Mouse (Mus musculus) spleen, embryonic (tissue): ENCODE results near the gene Plekhm1.
"Not testable (repeated sequence)": the region's sequence is repeated elsewhere in the genome, so short reads cannot be mapped to it uniquely, and the experiment has no call there.

Experiments used
- CTCF ChIA-PET: fragments of 350-600 bp; sonication (Branson Sonifier 250); formaldehyde crosslinking; loops from one replicate; lab custom pipeline; 2022; lab: Charles Lee

The Plekhm1 gene

DNA sequence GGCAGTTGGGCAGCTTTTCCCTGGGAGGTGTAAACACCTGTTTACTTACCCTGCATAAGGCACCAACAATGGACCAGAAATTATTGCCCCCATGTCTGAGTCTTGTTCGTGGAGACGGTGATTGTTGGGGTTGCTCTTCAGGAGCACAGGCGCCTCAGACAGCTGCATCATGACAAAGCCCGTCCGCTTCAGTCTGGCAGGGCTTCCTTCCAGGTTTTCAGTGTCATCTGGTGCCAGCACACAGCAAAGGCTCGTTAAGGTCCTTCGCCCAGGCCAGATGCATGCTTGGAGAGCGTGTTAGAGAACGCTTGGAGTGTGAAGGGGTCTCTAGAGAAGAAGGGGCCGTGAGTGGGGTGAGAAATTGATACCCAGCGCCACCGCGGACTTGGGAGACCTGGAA, 87.8 kb downstream of the Plekhm1 start:
- CTCF ChIA-PET = interaction anchor here (0.9 kb wide), 1 partner anchor 156 kb away, joined by 3 read pairs; no protein-coding TSS in a partner anchor

DNA sequence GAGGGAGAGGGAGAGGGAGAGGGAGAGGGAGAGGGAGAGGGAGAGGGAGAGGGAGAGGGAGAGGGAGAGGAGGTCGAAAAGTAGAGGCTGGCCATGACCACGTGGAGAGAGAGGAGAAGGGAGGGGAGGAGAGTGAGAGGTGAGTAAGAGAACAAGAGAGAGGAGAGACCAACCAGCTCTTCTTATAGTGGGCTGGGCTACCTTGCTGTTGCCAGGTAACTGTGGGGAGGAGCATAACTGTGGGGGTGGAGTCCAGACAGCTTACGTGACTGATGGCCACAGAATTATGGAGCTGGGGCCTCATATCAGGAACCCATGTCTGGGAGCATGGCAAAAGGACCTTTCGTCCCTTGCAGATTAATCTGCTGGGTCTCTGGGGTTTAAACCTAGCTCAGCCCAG, 89.7 kb downstream of the Plekhm1 start:
- CTCF ChIA-PET = not testable (repeated sequence)

DNA sequence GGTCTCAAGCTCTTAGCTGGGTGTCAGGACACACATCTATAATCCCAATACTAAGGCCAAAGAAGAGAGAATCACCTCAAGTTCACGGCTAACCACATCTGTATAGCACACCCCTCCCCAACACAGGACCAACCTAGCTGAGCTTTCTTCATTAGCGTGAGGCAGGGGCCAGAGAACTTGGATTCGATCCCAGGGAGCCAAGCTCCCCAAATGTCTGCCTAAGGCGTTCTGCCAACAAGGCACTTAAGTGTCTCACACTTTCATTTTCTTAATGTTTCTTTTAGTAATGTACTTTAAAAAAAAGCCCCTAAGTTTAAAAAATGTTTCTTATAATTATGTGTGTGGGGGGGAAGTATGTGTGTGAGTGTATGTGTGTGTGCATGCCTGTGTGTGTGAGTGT, 91.8 kb downstream of the Plekhm1 start:
- CTCF ChIA-PET = interaction anchor here (0.6 kb wide), 1 partner anchor 10 kb away, joined by 3 read pairs; no protein-coding TSS in a partner anchor

DNA sequence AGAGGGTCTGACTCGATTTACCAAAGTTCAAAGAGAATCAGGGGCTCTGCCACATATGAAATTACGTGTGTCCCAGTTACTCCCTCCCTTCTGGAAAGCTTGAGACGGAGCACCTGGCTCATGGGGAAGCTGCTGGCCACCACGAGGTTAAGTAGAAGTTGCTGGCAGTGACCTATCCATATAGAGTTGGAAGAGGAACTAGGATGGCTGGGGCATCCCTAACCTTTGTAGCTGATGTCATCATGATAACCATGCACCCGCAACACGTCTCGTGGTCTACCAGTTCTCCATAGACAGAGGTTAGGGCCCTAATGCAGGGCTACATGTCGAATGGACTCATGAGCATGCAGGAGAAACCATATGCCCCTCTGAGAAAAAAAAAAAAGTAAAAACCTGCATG, 92.3 kb downstream of the Plekhm1 start:
- CTCF ChIA-PET = interaction anchor here (0.6 kb wide), 1 partner anchor 9 kb away, joined by 3 read pairs; no protein-coding TSS in a partner anchor

DNA sequence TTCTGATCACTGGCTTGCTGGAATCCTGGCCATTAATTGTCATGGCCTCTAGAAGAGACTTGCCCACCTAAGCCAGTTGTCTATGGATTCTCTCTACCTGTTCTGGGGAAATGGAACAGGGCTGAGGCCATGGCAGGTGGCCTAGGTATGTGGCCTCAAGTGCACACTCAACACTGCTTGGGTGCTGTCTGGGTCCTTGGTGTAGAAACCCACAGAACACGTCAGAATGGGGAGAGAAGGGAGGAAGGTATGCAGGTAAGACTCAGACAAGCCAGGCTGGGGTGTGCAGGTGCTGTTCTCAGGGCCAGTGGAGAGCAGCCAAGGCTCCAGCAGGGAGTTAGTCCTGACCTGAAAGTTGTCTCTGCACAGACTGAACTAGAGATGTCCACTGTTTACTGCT, 94.4 kb downstream of the Plekhm1 start:
- CTCF ChIA-PET = no interaction called here

DNA sequence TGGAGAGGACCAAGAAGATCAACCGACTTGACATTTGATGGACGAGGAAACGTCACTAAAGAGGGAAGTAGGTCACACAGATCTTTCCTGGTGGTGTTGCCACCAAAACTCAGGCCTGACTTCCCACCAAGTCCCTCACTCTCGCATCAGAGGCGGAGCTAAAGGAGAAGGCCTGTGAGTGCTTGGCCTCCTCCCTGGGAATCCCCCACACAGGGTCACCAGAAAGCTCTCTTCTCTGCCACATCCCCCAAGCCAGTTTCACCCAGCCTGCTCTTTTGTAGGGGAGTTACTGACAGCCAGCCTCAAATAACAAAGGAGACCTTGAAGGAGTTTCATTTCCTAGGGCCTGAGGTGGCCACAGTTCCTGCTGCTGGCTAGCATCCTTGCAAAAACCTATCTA, 97.1 kb downstream of the Plekhm1 start:
- CTCF ChIA-PET = interaction anchor here (1.7 kb wide), 1 partner anchor 17 kb away, joined by 4 read pairs; no protein-coding TSS in a partner anchor

DNA sequence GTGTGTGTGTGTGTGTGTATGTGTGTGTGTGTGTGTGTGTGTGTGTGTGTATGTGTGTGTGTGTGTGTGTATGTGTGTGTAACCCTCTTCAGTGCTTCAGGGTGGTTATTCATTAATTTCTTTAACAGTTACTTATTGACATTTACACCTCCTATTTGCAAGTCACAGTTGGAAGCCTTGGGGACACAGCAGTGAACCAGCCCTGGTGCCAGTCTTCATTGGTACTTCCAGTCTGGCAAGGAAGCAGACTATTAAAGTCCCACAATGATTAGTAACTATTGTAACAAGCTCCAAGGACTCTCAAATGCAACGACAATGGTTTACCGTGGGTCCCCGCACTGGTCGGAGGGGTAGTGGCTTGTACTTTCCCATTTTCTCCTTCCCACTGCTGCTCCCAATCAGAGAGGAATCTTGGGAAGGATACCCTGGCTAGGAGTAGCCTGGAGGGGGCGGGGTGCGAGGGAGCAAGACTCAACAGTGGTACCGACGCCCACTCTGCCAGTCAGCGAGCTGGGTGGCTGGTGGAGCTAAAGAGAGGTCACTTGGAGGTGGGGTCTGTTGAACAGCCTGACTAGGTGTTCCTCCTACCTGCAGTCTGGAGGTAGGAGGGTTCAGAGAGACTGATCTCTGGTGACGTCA, 97.6 kb downstream of the Plekhm1 start:
- CTCF ChIA-PET = interaction anchor here (0.6 kb wide), 1 partner anchor 90 kb away, joined by 3 read pairs; no protein-coding TSS in a partner anchor
